8 mouse cellular contexts compared by ENCODE assay signal in genomic region chr2:174858011-174858834, GRCm38 (mm10).
DNase-seq lines count a peak whose midpoint lies in the region; ATAC-seq and TF ChIP-seq lines count a peak whose summit lies in the region.

No protein-coding gene starts in this region.

- no peak overlapping the region for H3K4me3 ChIP-seq in CH12.LX (replicated peaks in 1 of 3; ENCODE audit: low read depth in 2 of 3, low read length in 2 of 3, poor library complexity in 1 of 3)
- H3K4me3 ChIP-seq in forebrain, embryonic 15.5 days: no peak overlapping the region
- H3K4me3 ChIP-seq in liver, embryonic 14.5 days (ENCODE audit: insufficient read depth in 1 of 2, low read depth in 2 of 2, low read length in 2 of 2): no peak overlapping the region

- peak; percentile 81 for ATAC-seq in forebrain, embryonic 15.5 days (replicated peaks)
- ATAC-seq in liver, embryonic 14.5 days (ENCODE audit: insufficient read depth): no peak

- peak overlapping the region; percentile 6; the same call in 1 of the 2 replicates for H3K9ac ChIP-seq in CH12.LX (ENCODE audit: insufficient read depth, low read depth)
- 0 out of 2 replicates have a peak overlapping the region, but pooled peaks have one; percentile 17 for H3K9ac ChIP-seq in forebrain, embryonic 15.5 days (replicated peaks)
- no peak overlapping the region for H3K9ac ChIP-seq in liver, embryonic 14.5 days (replicated peaks)

- in situ Hi-C loops in CH12.LX (cut with MboI; ENCODE audit: low pct_ligation_motif_present, low pct_unique_long_range_greater_than_20kb, low sequenced_read_pairs): loop anchor here (10.0 kb wide), 1 partner anchor 203 kb away; no protein-coding TSS in a partner anchor

- dilution Hi-C loops in CH12.LX (cut with MboI; ENCODE audit: extremely low pct_ligation_motif_present, extremely low pct_unique_long_range_greater_than_20kb, low sequenced_read_pairs): no loop called here

- no peaks in the 10 kb centered on the region for H3K9me3 ChIP-seq in CH12.LX (replicated peaks; ENCODE audit: low read length)
- H3K9me3 ChIP-seq in forebrain, embryonic 15.5 days: no peaks in the 10 kb centered on the region
- no peaks in the 10 kb centered on the region for H3K9me3 ChIP-seq in liver, embryonic 14.5 days (ENCODE audit: control insufficient read depth, low read length)

- H3K36me3 ChIP-seq in CH12.LX (replicated peaks in 1 of 2; ENCODE audit: control insufficient read depth in 1 of 2, insufficient read depth in 1 of 2, low read length in 1 of 2): no peaks in the 10 kb centered on the region
- no peaks in the 10 kb centered on the region for H3K36me3 ChIP-seq in forebrain, embryonic 15.5 days
- H3K36me3 ChIP-seq in liver, embryonic 14.5 days (replicated peaks; ENCODE audit: control insufficient read depth, insufficient read depth, low read depth): no peaks in the 10 kb centered on the region

- peak; percentile 26 to 75; a peak in 3 of 4 replicates for TF ChIP-seq CTCF in CH12.LX (conservative IDR thresholded peaks at IDR 0.05 in 1 of 2, IDR thresholded peaks at IDR 0.05 in 1 of 2; ENCODE audit: low read depth in 2 of 2, low read length in 2 of 2)
- peak; percentile 39 for TF ChIP-seq CTCF in liver, embryonic 14.5 days (IDR thresholded peaks at IDR 0.05; ENCODE audit: low read depth)

- no peaks in the 10 kb centered on the region for H3K79me2 ChIP-seq in CH12.LX (replicated peaks; ENCODE audit: control insufficient read depth, extremely low read depth, insufficient read depth, poor library complexity, severe bottlenecking)

- no peak for TF ChIP-seq EP300 in CH12.LX (IDR thresholded peaks at IDR 0.05; ENCODE audit: low read length)
- TF ChIP-seq EP300 in liver, embryonic 14.5 days (IDR thresholded peaks at IDR 0.05; ENCODE audit: low read depth): no peak

- TF ChIP-seq RAD21 in CH12.LX (IDR thresholded peaks at IDR 0.05; ENCODE audit: low read depth, low read length): peak; percentile 77

- intact Hi-C loops in heart, postnatal 14 days (cut with DNase I): loop anchor here (2.0 to 10.0 kb wide), 4 partner anchors 45 to 1296 kb away; partner anchors contain the start of gene Prelid3b

- no peak for DNase-seq in CH12.LX (ENCODE audit: extremely low read depth)
- DNase-seq in cerebellum, adult 11 months: peak; percentile 29
- peak; percentile 74 to 79 for DNase-seq in heart, postnatal 14 days
- DNase-seq in kidney, postnatal 4 days: peak; percentile 82 to 89
- DNase-seq in liver, embryonic 14.5 days (ENCODE audit: low read depth in 3 of 3, low spot score in 3 of 3): no peak
- peak; percentile 73 for DNase-seq in ovary, adult 18-20 months (ENCODE audit: low spot score)
- peak; percentile 35 for DNase-seq in urinary bladder, postnatal 25 days (ENCODE audit: low spot score)

- no peak overlapping the region for H3K27ac ChIP-seq in CH12.LX (ENCODE audit: insufficient read depth, low read depth)
- peak overlapping the region; percentile 73 for H3K27ac ChIP-seq in forebrain, embryonic 15.5 days (replicated peaks)
- H3K27ac ChIP-seq in liver, embryonic 14.5 days: no peak overlapping the region

- peak overlapping the region; percentile 63 for H3K4me2 ChIP-seq in CH12.LX (ENCODE audit: insufficient read depth, low read depth, poor library complexity, severe bottlenecking)
- H3K4me2 ChIP-seq in forebrain, embryonic 15.5 days (replicated peaks): peak overlapping the region; percentile 23; the same call in 1 of the 2 replicates
- H3K4me2 ChIP-seq in liver, embryonic 14.5 days (ENCODE audit: low read depth): no peak overlapping the region

- H3K27me3 ChIP-seq in CH12.LX (replicated peaks): no peaks in the 10 kb centered on the region
- no peaks in the 10 kb centered on the region for H3K27me3 ChIP-seq in forebrain, embryonic 15.5 days
- H3K27me3 ChIP-seq in liver, embryonic 14.5 days (ENCODE audit: control insufficient read depth, insufficient read depth, low read length): no peaks in the 10 kb centered on the region

- 15% methylated on average over 15 of the region's 15 CpGs for WGBS in forebrain, embryonic 15.5 days
- 30% methylated on average over 15 of the region's 15 CpGs for WGBS in liver, embryonic 14.5 days (ENCODE audit: insufficient replicate concordance)

- TF ChIP-seq POLR2A in CH12.LX (IDR thresholded peaks at IDR 0.05; ENCODE audit: low read depth, low read length): no peak

- peaks cover 0 to 9% of the 10 kb centered on the region in 2 experiments; a peak in 2 of 4 replicates for H3K4me1 ChIP-seq in CH12.LX (ENCODE audit: control insufficient read depth in 1 of 2, insufficient read depth in 2 of 2)
- peaks cover 13% of the 10 kb centered on the region for H3K4me1 ChIP-seq in forebrain, embryonic 15.5 days
- H3K4me1 ChIP-seq in liver, embryonic 14.5 days (replicated peaks; ENCODE audit: control insufficient read depth in 2 of 2, insufficient read depth in 2 of 2, low read length in 1 of 2): no peaks in the 10 kb centered on the region

TF ChIP-seq in CH12.LX, 34 proteins besides CTCF, POLR2A, EP300 and RAD21:
- TF ChIP-seq ZNF384 (IDR thresholded peaks at IDR 0.05; ENCODE audit: low read depth, low read length) (peak; percentile 63), SMC3 (IDR thresholded peaks at IDR 0.05; ENCODE audit: low read depth, low read length) (peak; percentile 54), E2F4 (IDR thresholded peaks at IDR 0.05; ENCODE audit: insufficient replicate concordance, low read depth, low read length) (no peak)

Comparison
In these comparisons a context has a peak if more than half of its experiments do, and no peak if none do; other contexts are left out.
1. DNase-seq: peak in cerebellum, adult 11 months (single experiment), heart, postnatal 14 days (2 of 2), kidney, postnatal 4 days (2 of 2), ovary, adult 18-20 months (single experiment) and urinary bladder, postnatal 25 days (single experiment); none in CH12.LX (single experiment) and liver, embryonic 14.5 days (0 of 3).